Mouse (Mus musculus) ES-Bruce4 (cell line): Measurements from ENCODE around the gene Mtx1. TPM values are rescaled to one million over a fixed set of nuclear protein-coding genes. Genes with fewer than 3 reads are reported as not detected.

Experiments
- H3K27ac ChIP-seq: 2 replicates; pipeline ENCODE4 v1.5.1; 2012; ENCODE audit warnings: low read length, inconsistent platforms; ENCODE audit not compliant: insufficient read depth
- H3K27me3 ChIP-seq: 2 replicates; pipeline ENCODE4 v1.6.1; 2012; ENCODE audit warnings: mild to moderate bottlenecking, low read length, inconsistent platforms; ENCODE audit not compliant: control insufficient read depth, poor library complexity, insufficient read depth, severe bottlenecking
- H3K36me3 ChIP-seq: 2 replicates; pipeline ENCODE4 v1.6.1; 2012; ENCODE audit warnings: inconsistent platforms, mild to moderate bottlenecking, low read length, moderate library complexity; ENCODE audit not compliant: control insufficient read depth, poor library complexity, insufficient read depth, severe bottlenecking
- H3K4me1 ChIP-seq: one replicate; pipeline ENCODE4 v1.8.1; 2011; ENCODE audit warnings: low read length; ENCODE audit not compliant: control insufficient read depth, insufficient read depth
- H3K4me3 ChIP-seq: 2 replicates; pipeline ENCODE4 v1.5.1; 2011; ENCODE audit warnings: low read depth, mild to moderate bottlenecking, low read length
- H3K9ac ChIP-seq: 2 replicates; pipeline ENCODE4 v1.6.1; 2012; ENCODE audit warnings: low read depth, mild to moderate bottlenecking, inconsistent platforms; ENCODE audit not compliant: poor library complexity, severe bottlenecking
- H3K9me3 ChIP-seq: replicated peaks from 2 replicates; pipeline ENCODE4 v1.6.1; 2012; ENCODE audit warnings: mild to moderate bottlenecking, low read length, inconsistent platforms; ENCODE audit not compliant: control insufficient read depth, poor library complexity, insufficient read depth, severe bottlenecking
- CTCF ChIP-seq: IDR thresholded peaks from one replicate; pipeline ENCODE4 v1.8.1; 2011; ENCODE audit warnings: low read depth, low read length
- EP300 ChIP-seq: IDR thresholded peaks from 2 replicates; pipeline ENCODE4 v1.6.1; 2011; ENCODE audit warnings: low read depth, low read length; ENCODE audit not compliant: insufficient read depth
- POLR2A ChIP-seq: IDR thresholded peaks from one replicate; pipeline ENCODE4 v1.8.1; 2011; ENCODE audit warnings: low read length; ENCODE audit not compliant: insufficient read depth
- polyA plus RNA-seq: library from polyadenylated mRNA; stranded (reverse); fragments of >200 nt; gene quantifications from 2 replicates; pipeline ENCODE4 v1.2.4, GENCODE M21; 2011; ENCODE audit warnings: low read depth; ENCODE audit not compliant: missing spikeins, insufficient read depth, insufficient read length

The Mtx1 gene
- polyA plus RNA-seq, 1 experiment: 136 TPM

GRCm38 (mm10) chr3:89266439-89266893, 39.6 kb upstream of the Mtx1 start:
- Histone ChIP-seq H3K4me3 (peak overlapping the region; percentile 87), H3K27ac (no peak overlapping the region), H3K9ac (peak overlapping the region; percentile 31), H3K9me3 (no peaks in the 10 kb centered on the region), H3K4me1 (peaks cover 2% of the 10 kb centered on the region), H3K36me3 (no peaks in the 10 kb centered on the region), H3K27me3 (no peaks in the 10 kb centered on the region)
- TF ChIP-seq CTCF: no peak
- 0 out of 2 replicates have a peak, but pooled peaks have one; percentile 11 for TF ChIP-seq EP300
- peak; percentile 81 for TF ChIP-seq POLR2A

- Histone ChIP-seq H3K9ac (peak overlapping the region; percentile 40; the same call in 1 of the 2 replicates), H3K27ac (no peak overlapping the region), H3K4me1 (peaks cover 2% of the 10 kb centered on the region)
These were observed 35.5 kb upstream of the Mtx1 start for GRCm38 (mm10) chr3:89262417-89262816.

DNA sequence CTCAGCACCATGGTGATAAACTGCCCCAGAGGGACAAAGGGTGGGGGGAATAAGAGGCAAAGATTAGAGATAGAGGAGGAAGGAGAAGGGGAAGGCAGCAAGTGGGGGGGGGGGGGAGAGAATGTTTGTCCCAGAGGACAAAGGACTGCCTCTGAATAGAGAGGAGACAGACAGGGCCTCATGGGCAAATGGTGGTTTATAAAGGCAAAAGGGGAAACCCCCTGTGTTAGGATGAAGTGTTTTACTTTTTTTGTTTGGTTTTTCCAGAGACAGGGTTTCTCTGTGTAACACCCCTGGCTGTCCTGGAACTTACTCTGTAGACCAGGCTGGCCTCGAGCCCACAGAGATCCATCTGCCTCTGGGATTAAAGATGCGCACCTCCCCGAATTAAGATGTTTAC, 33.3 kb upstream of the Mtx1 start:
- H3K27me3 ChIP-seq: no peaks in the 10 kb centered on the region
- H3K36me3 ChIP-seq: no peaks in the 10 kb centered on the region
- H3K9me3 ChIP-seq: no peaks in the 10 kb centered on the region
- TF ChIP-seq POLR2A: no peak
- no peak for TF ChIP-seq CTCF
- TF ChIP-seq EP300: no peak
- no peak overlapping the region for H3K4me3 ChIP-seq
- no peak overlapping the region for H3K27ac ChIP-seq
- peaks cover 2% of the 10 kb centered on the region for H3K4me1 ChIP-seq
- H3K9ac ChIP-seq: no peak overlapping the region

More at GRCm38 (mm10) chr3:89262417-89262816, 35.5 kb upstream of the Mtx1 start:
- Histone ChIP-seq H3K27me3 (no peaks in the 10 kb centered on the region), H3K4me3 (no peak overlapping the region), H3K9me3 (no peaks in the 10 kb centered on the region), H3K36me3 (no peaks in the 10 kb centered on the region)
- TF ChIP-seq EP300: no peak
- TF ChIP-seq CTCF: no peak

DNA sequence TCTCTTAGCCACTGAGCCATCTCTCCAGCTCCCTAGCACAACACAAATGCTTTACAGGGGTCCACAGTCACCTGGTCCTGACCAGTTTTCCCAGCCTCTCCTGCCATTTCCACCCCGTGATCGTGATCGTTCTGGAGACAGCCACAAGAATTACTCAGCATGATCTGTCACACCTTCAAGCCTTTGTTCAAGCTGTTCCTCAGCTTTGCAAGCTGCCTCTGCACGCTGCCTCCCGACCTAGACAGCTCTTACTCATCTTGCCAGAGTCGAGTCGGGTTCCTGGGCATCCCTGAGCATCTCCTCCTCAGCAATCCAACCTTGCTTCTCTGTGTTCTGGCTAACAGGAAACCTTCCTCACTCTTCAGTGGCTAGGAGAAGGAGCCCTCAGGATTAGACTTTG, 32.2 kb upstream of the Mtx1 start, which contains the start of gene Dpm3:
Dpm3 (plus strand) TSS at position 283 of the 400 bp plus-strand sequence.
- Histone ChIP-seq H3K4me3 (no peak within 1 kb of the TSS), H3K4me1 (peaks cover 2% of the 10 kb centered on the region), H3K27me3 (no peaks in the 10 kb centered on the region), H3K27ac (no peak within 1 kb of the TSS), H3K9me3 (no peaks in the 10 kb centered on the region), H3K36me3 (no peaks in the 10 kb centered on the region), H3K9ac (no peak within 1 kb of the TSS)
- TF ChIP-seq EP300 (no peak), CTCF (no peak), POLR2A (no peak)

GRCm38 (mm10) chr3:89256177-89256576, 29.3 kb upstream of the Mtx1 start:
- Histone ChIP-seq H3K27ac (no peak overlapping the region), H3K4me3 (no peak overlapping the region), H3K27me3 (no peaks in the 10 kb centered on the region), H3K9me3 (no peaks in the 10 kb centered on the region), H3K9ac (no peak overlapping the region), H3K4me1 (peaks cover 3% of the 10 kb centered on the region), H3K36me3 (no peaks in the 10 kb centered on the region)
- TF ChIP-seq CTCF (no peak), POLR2A (no peak), EP300 (no peak)

DNA sequence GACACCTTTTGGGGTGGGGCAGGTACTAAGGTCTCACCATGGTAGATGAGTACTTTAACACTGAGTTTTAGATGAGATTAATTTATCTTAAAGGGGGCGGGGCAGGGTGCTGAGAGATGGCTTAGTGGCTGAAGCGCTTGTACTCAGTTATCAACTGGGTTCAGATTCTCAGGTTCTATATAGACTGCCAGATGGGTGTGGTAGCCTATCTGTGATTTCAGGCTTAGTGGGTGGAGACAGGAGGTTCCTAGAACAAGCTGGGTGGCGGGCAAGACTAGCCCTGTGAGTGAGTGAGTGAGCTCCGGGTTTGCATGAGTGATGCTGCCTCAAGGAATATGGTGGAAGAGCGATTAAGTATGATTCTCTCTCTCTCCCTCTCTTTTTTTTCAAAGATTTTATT, 28.1 kb upstream of the Mtx1 start:
- no peak overlapping the region for H3K9ac ChIP-seq
- H3K4me3 ChIP-seq: no peak overlapping the region
- H3K9me3 ChIP-seq: no peaks in the 10 kb centered on the region
- H3K27me3 ChIP-seq: no peaks in the 10 kb centered on the region
- no peak for TF ChIP-seq EP300
- no peak for TF ChIP-seq POLR2A
- TF ChIP-seq CTCF: no peak
- peaks cover 3% of the 10 kb centered on the region for H3K4me1 ChIP-seq
- H3K36me3 ChIP-seq: no peaks in the 10 kb centered on the region
- no peak overlapping the region for H3K27ac ChIP-seq
